Mouse (Mus musculus): ENCODE measurements around the gene Armcx2. TPM values are rescaled to one million over a fixed set of nuclear protein-coding genes. Genes with fewer than 3 reads are reported as not detected.
A peak's percentile ranks its signal among the peaks of the same experiment; 100 is the strongest.
"Not testable (repeated sequence)": the region's sequence is repeated elsewhere in the genome, so short reads cannot be mapped to it uniquely, and the experiment has no call there.

Gene Armcx2
- polyA plus RNA-seq (2014; fragmentation: Nextera tagmentation; extraction: Ambion mirVana), result 49.5 and 55.9 TPM in 2 replicates

DNA sequence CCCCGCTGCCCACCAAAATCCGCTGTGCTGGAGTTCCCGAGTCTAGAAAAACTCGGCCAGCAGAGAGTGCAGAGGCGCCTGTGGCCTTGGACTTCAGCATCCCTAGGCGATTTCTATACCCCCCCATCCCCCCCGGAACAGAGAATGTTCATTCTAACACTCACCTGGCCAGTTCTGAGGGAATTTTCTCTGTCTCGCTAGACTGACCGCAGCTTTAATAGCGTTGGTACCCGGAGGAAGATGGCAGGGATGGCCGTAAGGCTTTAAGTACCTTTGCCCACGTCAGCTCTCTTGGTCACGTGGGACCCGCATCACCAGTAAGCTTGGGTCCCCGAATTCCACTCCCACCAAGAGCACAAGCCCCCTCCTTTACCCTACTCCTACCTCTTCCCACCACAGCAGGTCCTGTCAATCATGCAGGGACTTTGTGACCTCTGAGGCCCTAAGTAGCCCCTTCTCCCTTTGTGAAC is at the start of gene Armcx2:
Gene Armcx2, minus strand, starts transcription at position 467 of the 470 bp plus-strand sequence.
- Histone ChIP-seq H3K4me1 (replicated peaks; ENCODE audit: control insufficient read depth, insufficient read depth, low read length) (no peaks in the 10 kb centered on the region), H3K36me3 (ENCODE audit: control insufficient read depth, insufficient read depth, low read length) (peaks cover 8% of the 10 kb centered on the region; the same call in 1 of the 2 replicates), H3K27me3 (replicated peaks; ENCODE audit: control insufficient read depth, insufficient read depth, low read length) (no peaks in the 10 kb centered on the region), H3K27ac (ENCODE audit: low read depth) (peak within 1 kb of the TSS; percentile 62), H3K9me3 (ENCODE audit: control insufficient read depth, low read length) (no peaks in the 10 kb centered on the region), H3K9ac (ENCODE audit: low read length) (peak within 1 kb of the TSS; percentile 56), H3K4me2 (ENCODE audit: low read length) (peak within 1 kb of the TSS; percentile 42), H3K4me3 (ENCODE audit: low read depth, low read length) (peak within 1 kb of the TSS; percentile 55)
- ATAC-seq (replicated peaks; ENCODE audit: low FRiP score, low TSS enrichment, low read depth), result peak; percentile 83
- peak; percentile 61 for DNase-seq (ENCODE audit: low spot score)
- 9% methylated on average over 13 of the region's 16 CpGs for WGBS

DNA sequence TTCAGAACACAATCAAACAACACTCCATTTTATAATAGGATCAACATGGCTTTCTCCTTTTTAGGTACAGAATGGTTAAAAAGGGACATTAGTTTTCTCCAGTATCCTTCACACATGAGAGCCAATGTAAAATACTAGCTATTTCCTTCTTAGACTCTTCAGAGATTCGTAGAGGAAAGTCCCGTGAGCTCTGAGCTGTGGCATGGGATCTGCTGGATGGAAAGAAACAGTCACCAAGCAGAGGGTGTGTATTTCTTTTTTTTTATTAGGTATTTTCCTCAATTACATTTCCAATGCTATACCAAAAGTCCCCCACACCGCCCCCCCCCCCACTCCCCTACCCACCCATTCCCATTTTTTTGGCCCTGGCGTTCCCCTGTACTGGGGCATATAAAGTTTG is 40.6 kb upstream of the Armcx2 start:
- ATAC-seq (replicated peaks; ENCODE audit: low FRiP score, low TSS enrichment, low read depth) (no peak), DNase-seq (ENCODE audit: low spot score) (no peak)
- H3K4me1 ChIP-seq (replicated peaks; ENCODE audit: control insufficient read depth, insufficient read depth, low read length), result no peaks in the 10 kb centered on the region
- no peak overlapping the region for H3K4me3 ChIP-seq (ENCODE audit: low read depth, low read length)
- no peak overlapping the region for H3K4me2 ChIP-seq (ENCODE audit: low read length)
- no peaks in the 10 kb centered on the region for H3K36me3 ChIP-seq (ENCODE audit: control insufficient read depth, insufficient read depth, low read length)
- 83% methylated on average over 3 of the region's 4 CpGs for WGBS
- H3K27me3 ChIP-seq (replicated peaks; ENCODE audit: control insufficient read depth, insufficient read depth, low read length), result no peaks in the 10 kb centered on the region
- H3K27ac ChIP-seq (ENCODE audit: low read depth), result no peak overlapping the region
- no peak overlapping the region for H3K9ac ChIP-seq (ENCODE audit: low read length)
- no peaks in the 10 kb centered on the region for H3K9me3 ChIP-seq (ENCODE audit: control insufficient read depth, low read length)

DNA sequence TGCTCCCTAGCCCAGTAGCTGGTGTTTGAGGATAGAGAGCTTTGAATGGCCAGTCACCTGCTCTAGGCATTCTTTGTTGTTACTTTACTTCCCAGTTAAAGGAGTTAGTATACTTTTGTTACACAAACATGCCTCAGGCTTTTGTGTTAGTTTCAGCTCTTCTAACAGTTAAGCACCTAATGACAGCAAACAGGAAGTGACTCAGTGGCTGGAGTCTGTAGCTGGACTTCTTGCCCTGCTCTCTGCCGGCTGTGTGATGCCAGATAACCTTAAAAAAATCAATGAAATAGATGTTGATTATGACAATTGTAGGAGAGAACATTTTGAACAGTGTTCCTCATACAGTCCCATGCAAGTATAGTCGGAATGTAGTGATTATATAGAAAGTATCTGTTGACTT is 35.4 kb upstream of the Armcx2 start:
- no peak overlapping the region for H3K27ac ChIP-seq (ENCODE audit: low read depth)
- ATAC-seq (replicated peaks; ENCODE audit: low FRiP score, low TSS enrichment, low read depth), result no peak
- no peak overlapping the region for H3K4me3 ChIP-seq (ENCODE audit: low read depth, low read length)

DNA sequence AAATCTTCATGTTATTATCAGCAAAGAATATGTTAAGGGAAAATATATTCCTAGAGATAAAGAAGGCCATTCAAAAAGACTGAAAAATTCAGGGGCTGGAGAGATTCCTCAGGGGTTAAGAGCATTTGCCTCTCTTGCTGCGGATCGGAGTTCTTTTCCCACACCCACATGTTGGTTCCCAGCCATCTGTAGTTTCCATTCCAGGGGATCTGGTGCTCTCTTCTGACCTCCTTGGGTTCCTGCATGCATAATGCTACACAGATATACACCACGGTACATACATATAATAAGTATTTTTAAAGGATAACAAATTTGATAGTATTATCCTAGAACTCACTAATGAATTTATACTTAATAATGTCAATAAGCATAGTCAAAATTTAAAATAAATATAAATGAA is 21.5 kb upstream of the Armcx2 start:
- H3K4me2 ChIP-seq (ENCODE audit: low read length), result no peak overlapping the region
- H3K9me3 ChIP-seq (ENCODE audit: control insufficient read depth, low read length), result no peaks in the 10 kb centered on the region
- H3K9ac ChIP-seq (ENCODE audit: low read length), result no peak overlapping the region
- H3K4me3 ChIP-seq (ENCODE audit: low read depth, low read length), result no peak overlapping the region
- H3K36me3 ChIP-seq (ENCODE audit: control insufficient read depth, insufficient read depth, low read length), result no peaks in the 10 kb centered on the region
- DNase-seq (ENCODE audit: low spot score), result no peak
- 50% methylated on average over 3 of the region's 3 CpGs for WGBS
- H3K4me1 ChIP-seq (replicated peaks; ENCODE audit: control insufficient read depth, insufficient read depth, low read length), result no peaks in the 10 kb centered on the region
- H3K27ac ChIP-seq (ENCODE audit: low read depth), result no peak overlapping the region
- ATAC-seq (replicated peaks; ENCODE audit: low FRiP score, low TSS enrichment, low read depth), result no peak
- H3K27me3 ChIP-seq (replicated peaks; ENCODE audit: control insufficient read depth, insufficient read depth, low read length), result 0 out of 2 replicates have a peak, but pooled peaks cover 4% of the 10 kb centered on the region

More for the DNA sequence above, 35.4 kb upstream of the Armcx2 start:
- Histone ChIP-seq H3K27me3 (replicated peaks; ENCODE audit: control insufficient read depth, insufficient read depth, low read length) (no peaks in the 10 kb centered on the region), H3K4me1 (replicated peaks; ENCODE audit: control insufficient read depth, insufficient read depth, low read length) (no peaks in the 10 kb centered on the region), H3K36me3 (ENCODE audit: control insufficient read depth, insufficient read depth, low read length) (no peaks in the 10 kb centered on the region), H3K9me3 (ENCODE audit: control insufficient read depth, low read length) (no peaks in the 10 kb centered on the region), H3K4me2 (ENCODE audit: low read length) (no peak overlapping the region), H3K9ac (ENCODE audit: low read length) (no peak overlapping the region)
- no peak for DNase-seq (ENCODE audit: low spot score)
- WGBS, result 52% methylated on average over 2 of the region's 2 CpGs

GRCm38 (mm10) chrX:134807833-134808754 is 927 bp downstream of the Armcx2 start:
- Histone ChIP-seq H3K9me3 (ENCODE audit: control insufficient read depth, low read length) (no peaks in the 10 kb centered on the region), H3K9ac (ENCODE audit: low read length) (peak overlapping the region; percentile 56), H3K4me2 (ENCODE audit: low read length) (peak overlapping the region; percentile 42), H3K27me3 (replicated peaks; ENCODE audit: control insufficient read depth, insufficient read depth, low read length) (no peaks in the 10 kb centered on the region), H3K4me3 (ENCODE audit: low read depth, low read length) (peak overlapping the region; percentile 55), H3K27ac (ENCODE audit: low read depth) (peak overlapping the region; percentile 62), H3K4me1 (replicated peaks; ENCODE audit: control insufficient read depth, insufficient read depth, low read length) (no peaks in the 10 kb centered on the region), H3K36me3 (ENCODE audit: control insufficient read depth, insufficient read depth, low read length) (peaks cover 8% of the 10 kb centered on the region; the same call in 1 of the 2 replicates)
- DNase-seq (ENCODE audit: low spot score) (peak; percentile 56), ATAC-seq (replicated peaks; ENCODE audit: low FRiP score, low TSS enrichment, low read depth) (peak; percentile 73)
- WGBS, result 16% methylated on average over 27 of the region's 28 CpGs

GRCm38 (mm10) chrX:134787728-134788127 is 21.3 kb downstream of the Armcx2 start:
- no peaks in the 10 kb centered on the region for H3K27me3 ChIP-seq (replicated peaks; ENCODE audit: control insufficient read depth, insufficient read depth, low read length)
- ATAC-seq (replicated peaks; ENCODE audit: low FRiP score, low TSS enrichment, low read depth) (no peak), DNase-seq (ENCODE audit: low spot score) (no peak)
- H3K4me2 ChIP-seq (ENCODE audit: low read length), result no peak overlapping the region
- H3K36me3 ChIP-seq (ENCODE audit: control insufficient read depth, insufficient read depth, low read length), result no peaks in the 10 kb centered on the region
- no peaks in the 10 kb centered on the region for H3K9me3 ChIP-seq (ENCODE audit: control insufficient read depth, low read length)
- no peak overlapping the region for H3K4me3 ChIP-seq (ENCODE audit: low read depth, low read length)
- H3K27ac ChIP-seq (ENCODE audit: low read depth), result no peak overlapping the region
- H3K4me1 ChIP-seq (replicated peaks; ENCODE audit: control insufficient read depth, insufficient read depth, low read length), result no peaks in the 10 kb centered on the region
- H3K9ac ChIP-seq (ENCODE audit: low read length), result no peak overlapping the region
- WGBS, result 68% methylated on average over 4 of the region's 4 CpGs

- not testable (repeated sequence) for H3K36me3 ChIP-seq (ENCODE audit: control insufficient read depth, insufficient read depth, low read length); H3K4me3 ChIP-seq (ENCODE audit: low read depth, low read length); H3K27ac ChIP-seq (ENCODE audit: low read depth); DNase-seq (ENCODE audit: low spot score); H3K27me3 ChIP-seq (replicated peaks; ENCODE audit: control insufficient read depth, insufficient read depth, low read length); H3K4me2 ChIP-seq (ENCODE audit: low read length); H3K9ac ChIP-seq (ENCODE audit: low read length); H3K4me1 ChIP-seq (replicated peaks; ENCODE audit: control insufficient read depth, insufficient read depth, low read length); H3K9me3 ChIP-seq (ENCODE audit: control insufficient read depth, low read length)
- WGBS, result 43% methylated on average over 3 of the region's 4 CpGs
- ATAC-seq (replicated peaks; ENCODE audit: low FRiP score, low TSS enrichment, low read depth), result peak; percentile 82
Measured at GRCm38 (mm10) chrX:134763428-134764198, 45.4 kb downstream of the Armcx2 start.

GRCm38 (mm10) chrX:134757293-134757995 is 51.6 kb downstream of the Armcx2 start:
- H3K4me2 ChIP-seq (ENCODE audit: low read length), result peak overlapping the region; percentile 46
- no peaks in the 10 kb centered on the region for H3K36me3 ChIP-seq (ENCODE audit: control insufficient read depth, insufficient read depth, low read length)
- no peaks in the 10 kb centered on the region for H3K27me3 ChIP-seq (replicated peaks; ENCODE audit: control insufficient read depth, insufficient read depth, low read length)
- no peaks in the 10 kb centered on the region for H3K9me3 ChIP-seq (ENCODE audit: control insufficient read depth, low read length)
- peak overlapping the region; percentile 73 for H3K9ac ChIP-seq (ENCODE audit: low read length)
- H3K4me1 ChIP-seq (replicated peaks; ENCODE audit: control insufficient read depth, insufficient read depth, low read length), result no peaks in the 10 kb centered on the region
- H3K4me3 ChIP-seq (ENCODE audit: low read depth, low read length), result peak overlapping the region; percentile 59
- DNase-seq (ENCODE audit: low spot score) (no peak), ATAC-seq (replicated peaks; ENCODE audit: low FRiP score, low TSS enrichment, low read depth) (peak; percentile 28; the same call in 1 of the 2 replicates)
- WGBS, result 20% methylated on average over 13 of the region's 13 CpGs
- H3K27ac ChIP-seq (ENCODE audit: low read depth), result peak overlapping the region; percentile 82; the same call in 1 of the 2 replicates

Measured in intestine, embryonic 14.5 days (tissue).